ENCODE assay signal across 25 mouse cellular contexts in genomic region chr3:100951531-100951930, GRCm38 (mm10). TPM values are rescaled to one million over a fixed set of nuclear protein-coding genes. Genes with fewer than 3 reads are reported as not detected.
DNase-seq lines count a peak whose midpoint lies in the region; ATAC-seq lines count a peak whose summit lies in the region.
"Had no signal": no experiment of that assay in that cellular context is flagged by ENCODE, and none has a peak within 500 bp of the region (broad histone marks: within the 10 kb centered on the region; RNA-seq: fewer than 3 reads in every experiment).

No protein-coding gene starts in this region.

- intact Hi-C loops in heart, postnatal 36 days (cut with DNase I): no loop called here

- H3K4me2 ChIP-seq in midbrain, embryonic 16.5 days (ENCODE audit: low read length): no peak overlapping the region
- H3K4me2 ChIP-seq: embryonic facial prominence, embryonic 12.5 days; embryonic facial prominence, embryonic 15.5 days; heart, embryonic 11.5 days; hindbrain, embryonic 12.5 days; hindbrain, embryonic 15.5 days had no signal

- H3K27ac ChIP-seq in midbrain, embryonic 16.5 days (ENCODE audit: low read length): no peak overlapping the region
- H3K27ac ChIP-seq: embryonic facial prominence, embryonic 12.5 days; embryonic facial prominence, embryonic 15.5 days; hindbrain, embryonic 12.5 days; hindbrain, embryonic 15.5 days had no signal

- no peaks in the 10 kb centered on the region for H3K27me3 ChIP-seq in midbrain, embryonic 16.5 days (ENCODE audit: control insufficient read depth, insufficient read depth, low read depth, low read length)
- H3K27me3 ChIP-seq: CH12.LX; embryonic facial prominence, embryonic 12.5 days; embryonic facial prominence, embryonic 15.5 days; hindbrain, embryonic 12.5 days; hindbrain, embryonic 15.5 days; Patski had no signal

- H3K4me1 ChIP-seq in midbrain, embryonic 16.5 days (ENCODE audit: control insufficient read depth, insufficient read depth, low read length): no peaks in the 10 kb centered on the region
- H3K4me1 ChIP-seq: embryonic facial prominence, embryonic 12.5 days; embryonic facial prominence, embryonic 15.5 days; hindbrain, embryonic 12.5 days; hindbrain, embryonic 15.5 days had no signal

- H3K9me3 ChIP-seq in midbrain, embryonic 16.5 days (replicated peaks; ENCODE audit: control insufficient read depth, low read length, poor library complexity, severe bottlenecking): no peaks in the 10 kb centered on the region
- H3K9me3 ChIP-seq: embryonic facial prominence, embryonic 12.5 days; embryonic facial prominence, embryonic 15.5 days; G1E; hindbrain, embryonic 12.5 days; hindbrain, embryonic 15.5 days had no signal

- H3K36me3 ChIP-seq in midbrain, embryonic 16.5 days (ENCODE audit: control insufficient read depth, insufficient read depth, low read length): no peaks in the 10 kb centered on the region

- no peak overlapping the region for H3K4me3 ChIP-seq in midbrain, embryonic 16.5 days (ENCODE audit: low read depth, low read length)
- H3K4me3 ChIP-seq: embryonic facial prominence, embryonic 12.5 days; embryonic facial prominence, embryonic 15.5 days; hindbrain, embryonic 12.5 days; hindbrain, embryonic 15.5 days had no signal

- DNase-seq in cerebellum, postnatal 14 days: peak; percentile 73 to 81
- DNase-seq in cerebellum, adult 18-20 months: no peak
- DNase-seq in heart, adult 18-20 months: peak; percentile 15 to 19
- DNase-seq in heart, postnatal 36 days: no peak
- peak; percentile 10 to 33 for DNase-seq in layer of hippocampus, postnatal 10 days (ENCODE audit: low spot score in 2 of 2)
- no peak for DNase-seq in layer of hippocampus, adult 9-10 months (ENCODE audit: low spot score)
- DNase-seq: adrenal gland, postnatal 10 days; adrenal gland, postnatal 36 days; B cell, adult 2 months; cerebellum, adult 11 months; cerebellum, adult 8-10 months; forebrain, postnatal 0 days; gastrocnemius, postnatal 10 days; gastrocnemius, postnatal 36 days had no signal

- H3K9ac ChIP-seq in midbrain, embryonic 16.5 days (ENCODE audit: low read depth, low read length): no peak overlapping the region
- H3K9ac ChIP-seq: embryonic facial prominence, embryonic 12.5 days; embryonic facial prominence, embryonic 15.5 days; forebrain, postnatal 0 days; hindbrain, embryonic 12.5 days; hindbrain, embryonic 15.5 days had no signal

- WGBS in midbrain, embryonic 16.5 days: 88% methylated on average over 4 of the region's 4 CpGs

- no peak for ATAC-seq in midbrain, embryonic 16.5 days
- ATAC-seq: forebrain, embryonic 14.5 days; forebrain, postnatal 0 days; intestine, postnatal 0 days; Patski had no signal

RNA-seq across cellular contexts. Expression of gene Ttf2, which starts 17.9 kb away (rescaled TPM):
- 1 to 10 TPM; 2.1 to 2.3 TPM for total RNA-seq in heart, adult 18-20 months (2021)
- total RNA-seq in heart, postnatal 36 days (2021): 1 to 10 TPM; 2.2 to 2.6 TPM
- 1 to 10 TPM; 2.6 to 3.0 TPM for total RNA-seq in layer of hippocampus, postnatal 10 days (2021)
- polyA plus RNA-seq in midbrain, embryonic 16.5 days (2015; fragmentation: Nextera tagmentation; extraction: Ambion mirVana): 2.7 and 3.1 TPM in 2 replicates

RNA-seq across cellular contexts. Expression of gene Trim45, which starts 29.5 kb away (rescaled TPM):
- total RNA-seq in heart, adult 18-20 months (2021): 10 to 100 TPM; 10.5 to 12.1 TPM
- total RNA-seq in heart, postnatal 36 days (2021): 1 to 10 TPM; 8.0 to 9.2 TPM
- 10 to 100 TPM in 1 of 2 experiments, 1 to 10 TPM in 1; 9.9 to 10.6 TPM for total RNA-seq in layer of hippocampus, postnatal 10 days (2021)
- polyA plus RNA-seq in midbrain, embryonic 16.5 days (2015; fragmentation: Nextera tagmentation; extraction: Ambion mirVana): 7.9 and 8.6 TPM in 2 replicates

Comparison
In these comparisons a context has a peak if more than half of its experiments do, and no peak if none do; other contexts are left out.
1. DNase-seq: peak in cerebellum, postnatal 14 days (2 of 2), heart, adult 18-20 months (2 of 2) and layer of hippocampus, postnatal 10 days (2 of 2); none in cerebellum, adult 18-20 months (0 of 2), heart, postnatal 36 days (0 of 2) and layer of hippocampus, adult 9-10 months (single experiment).